18 mouse cellular contexts compared by ENCODE assay signal in the genomic region with DNA sequence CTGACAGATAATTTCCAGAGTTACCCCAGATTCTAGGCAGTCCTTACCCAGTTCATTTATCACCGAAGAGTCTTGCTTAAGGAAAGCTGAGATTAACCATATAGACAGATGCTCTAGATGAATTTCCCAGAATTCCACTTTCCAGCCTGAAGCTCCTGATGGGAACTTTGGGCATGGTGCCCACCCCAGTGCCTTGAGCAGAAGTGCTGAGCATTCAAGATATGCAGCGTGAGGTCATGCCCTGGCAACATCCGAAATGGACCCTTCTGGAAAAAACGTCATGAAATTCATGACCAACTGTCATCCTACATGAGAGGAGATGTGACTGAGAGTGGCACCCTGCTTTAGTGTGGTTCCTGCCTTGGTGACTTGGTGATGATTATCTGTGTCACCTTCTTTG.
A peak's percentile ranks its signal among the peaks of the same experiment; 100 is the strongest.
DNase-seq lines count a peak whose midpoint lies in the region; ATAC-seq and TF ChIP-seq lines count a peak whose summit lies in the region.
"Had no signal": no experiment of that assay in that cellular context is flagged by ENCODE, and none has a peak within 500 bp of the region (broad histone marks: within the 10 kb centered on the region; RNA-seq: fewer than 3 reads in every experiment).

No protein-coding gene starts in this region.

- H3K27ac ChIP-seq in forebrain, postnatal 0 days (ENCODE audit: low read depth, low read length): no peak overlapping the region
- H3K27ac ChIP-seq in forebrain, embryonic 10.5 days: no peak overlapping the region
- H3K27ac ChIP-seq: embryonic facial prominence, embryonic 13.5 days; heart, adult 2 months; hindbrain, embryonic 10.5 days; hindbrain, embryonic 15.5 days had no signal

- WGBS in forebrain, postnatal 0 days: 71% methylated on average over 4 of the region's 4 CpGs
- WGBS in forebrain, embryonic 10.5 days: 94% methylated on average over 4 of the region's 4 CpGs

- no peak overlapping the region for H3K9ac ChIP-seq in forebrain, postnatal 0 days
- H3K9ac ChIP-seq: embryonic facial prominence, embryonic 13.5 days; heart, embryonic 12.5 days; hindbrain, embryonic 15.5 days had no signal

- intact Hi-C loops in left cerebral cortex, postnatal 4 days (cut with DNase I): no loop called here
- intact Hi-C loops in left cerebral cortex, postnatal 36 days (cut with DNase I): no loop called here

- no peak overlapping the region for H3K4me3 ChIP-seq in forebrain, postnatal 0 days (ENCODE audit: low read depth, low read length)
- no peak overlapping the region for H3K4me3 ChIP-seq in forebrain, embryonic 10.5 days
- H3K4me3 ChIP-seq: embryonic facial prominence, embryonic 13.5 days; heart, adult 2 months; heart, embryonic 12.5 days; hindbrain, embryonic 10.5 days; hindbrain, embryonic 15.5 days had no signal

- no peaks in the 10 kb centered on the region for H3K9me3 ChIP-seq in forebrain, postnatal 0 days (ENCODE audit: low read length)
- no peaks in the 10 kb centered on the region for H3K9me3 ChIP-seq in forebrain, embryonic 10.5 days
- H3K9me3 ChIP-seq: embryonic facial prominence, embryonic 13.5 days; hindbrain, embryonic 10.5 days; hindbrain, embryonic 15.5 days had no signal

- H3K27me3 ChIP-seq in forebrain, postnatal 0 days (ENCODE audit: insufficient read depth, low read length): no peaks in the 10 kb centered on the region
- peaks cover 32% of the 10 kb centered on the region for H3K27me3 ChIP-seq in forebrain, embryonic 10.5 days (ENCODE audit: poor library complexity, severe bottlenecking)
- H3K27me3 ChIP-seq: heart, embryonic 12.5 days; hindbrain, embryonic 15.5 days had no signal

- H3K36me3 ChIP-seq in forebrain, postnatal 0 days (ENCODE audit: insufficient read depth): no peaks in the 10 kb centered on the region
- H3K36me3 ChIP-seq in forebrain, embryonic 10.5 days (replicated peaks): no peaks in the 10 kb centered on the region
- H3K36me3 ChIP-seq: embryonic facial prominence, embryonic 13.5 days; heart, embryonic 12.5 days; hindbrain, embryonic 10.5 days; hindbrain, embryonic 15.5 days had no signal

- no peak for ATAC-seq in forebrain, postnatal 0 days
- ATAC-seq: inflammation-experienced regulatory T-cells, adult 6 months had no signal

- no peak for TF ChIP-seq CTCF in forebrain, postnatal 0 days (IDR thresholded peaks at IDR 0.05; ENCODE audit: low read depth)
- TF ChIP-seq CTCF in brain, embryonic 14.5 days (IDR thresholded peaks at IDR 0.05; ENCODE audit: borderline replicate concordance, extremely low read depth, insufficient read depth, insufficient read length): no peak

- 0 out of 2 replicates have a peak, but pooled peaks cover 3% of the 10 kb centered on the region for H3K4me1 ChIP-seq in forebrain, postnatal 0 days (ENCODE audit: insufficient read depth)
- H3K4me1 ChIP-seq in forebrain, embryonic 10.5 days: peaks cover 8% of the 10 kb centered on the region
- H3K4me1 ChIP-seq: embryonic facial prominence, embryonic 13.5 days; heart, embryonic 12.5 days; hindbrain, embryonic 10.5 days had no signal

- DNase-seq in cerebellum, postnatal 14 days: peak; percentile 37 to 61
- no peak for DNase-seq in cerebellum, adult 11 months
- peak; percentile 28 for DNase-seq in forebrain, postnatal 0 days
- DNase-seq in forebrain, embryonic 10.5 days (ENCODE audit: extremely low spot score, low spot score): no peak
- peak; percentile 74 for DNase-seq in left cerebral cortex, postnatal 4 days
- DNase-seq in left cerebral cortex, postnatal 36 days (ENCODE audit: low spot score in 2 of 2): no peak
- peak; percentile 81 for DNase-seq in brain, embryonic 14.5 days (ENCODE audit: low read depth)
- DNase-seq: adrenal gland, postnatal 10 days; cerebellum, adult 2 months; cerebellum, postnatal 25 days; gastrocnemius, postnatal 10 days; heart, adult 2 months; kidney, adult 18-20 months had no signal

- no peak for TF ChIP-seq POLR2A in brain, embryonic 14.5 days (IDR thresholded peaks at IDR 0.05; ENCODE audit: borderline replicate concordance, extremely low read depth, insufficient read depth, insufficient read length, poor library complexity, severe bottlenecking)

- no peak overlapping the region for H3K4me2 ChIP-seq in forebrain, postnatal 0 days (ENCODE audit: low read depth)
- H3K4me2 ChIP-seq: embryonic facial prominence, embryonic 13.5 days; heart, embryonic 12.5 days; hindbrain, embryonic 15.5 days had no signal

Comparison
In these comparisons a context has a peak if more than half of its experiments do, and no peak if none do; other contexts are left out.
1. DNase-seq: peak in cerebellum, postnatal 14 days (2 of 2), forebrain, postnatal 0 days (single experiment), left cerebral cortex, postnatal 4 days (single experiment) and brain, embryonic 14.5 days (single experiment); none in cerebellum, adult 11 months (single experiment), forebrain, embryonic 10.5 days (single experiment) and left cerebral cortex, postnatal 36 days (0 of 2).